Mouse (Mus musculus) splenic B cell, adult 2 months (primary cell): ENCODE measurements around the gene Cmss1.

Source experiments
- DNase-seq: peaks from one replicate; pipeline ENCODE4 v3.0.0-alpha.2; 2011; ENCODE audit warnings: low read depth, low spot score
- H3K27me3 ChIP-seq: 2 replicates; pipeline ENCODE4 v1.6.1; 2012; ENCODE audit warnings: mild to moderate bottlenecking, low read length, moderate library complexity, mixed read lengths; ENCODE audit not compliant: control insufficient read depth, poor library complexity, insufficient read depth, severe bottlenecking
- H3K36me3 ChIP-seq: 2 replicates; pipeline ENCODE4 v1.6.1; 2012; ENCODE audit warnings: mild to moderate bottlenecking, low read length, moderate library complexity, mixed read lengths; ENCODE audit not compliant: control insufficient read depth, poor library complexity, insufficient read depth, severe bottlenecking

Cmss1 gene

GRCm38 (mm10) chr16:57305463-57305862, 301.2 kb downstream of the Cmss1 start:
- no peak for DNase-seq
- no peaks in the 10 kb centered on the region for H3K27me3 ChIP-seq
- no peaks in the 10 kb centered on the region for H3K36me3 ChIP-seq

- no peaks in the 10 kb centered on the region for H3K36me3 ChIP-seq
- no peaks in the 10 kb centered on the region for H3K27me3 ChIP-seq
- DNase-seq = no peak
These were observed 302.9 kb downstream of the Cmss1 start for GRCm38 (mm10) chr16:57303716-57304115.

- Histone ChIP-seq H3K27me3 (no peaks in the 10 kb centered on the region), H3K36me3 (no peaks in the 10 kb centered on the region)
- DNase-seq = no peak
These were observed 303.6 kb downstream of the Cmss1 start for GRCm38 (mm10) chr16:57302792-57303698.

GRCm38 (mm10) chr16:57301512-57302115, 305.1 kb downstream of the Cmss1 start:
- DNase-seq = peak; percentile 17
- no peaks in the 10 kb centered on the region for H3K27me3 ChIP-seq
- H3K36me3 ChIP-seq = no peaks in the 10 kb centered on the region

- no peak for DNase-seq
- H3K27me3 ChIP-seq = no peaks in the 10 kb centered on the region
- H3K36me3 ChIP-seq = no peaks in the 10 kb centered on the region
These were observed 311.3 kb downstream of the Cmss1 start for GRCm38 (mm10) chr16:57295216-57295934.

- Histone ChIP-seq H3K36me3 (no peaks in the 10 kb centered on the region), H3K27me3 (no peaks in the 10 kb centered on the region)
These were observed 313.9 kb downstream of the Cmss1 start, which contains the start of gene Tmem30c for GRCm38 (mm10) chr16:57292765-57293164. TSS of gene Tmem30c (minus strand) at chr16:57292865.

GRCm38 (mm10) chr16:57292296-57292695, 314.4 kb downstream of the Cmss1 start:
- Histone ChIP-seq H3K27me3 (no peaks in the 10 kb centered on the region), H3K36me3 (no peaks in the 10 kb centered on the region)
- DNase-seq = no peak

More at GRCm38 (mm10) chr16:57292765-57293164, 313.9 kb downstream of the Cmss1 start, which contains the start of gene Tmem30c:
- no peak for DNase-seq

GRCm38 (mm10) chr16:57291696-57292095, 315.0 kb downstream of the Cmss1 start:
- DNase-seq = peak; percentile 5
- H3K36me3 ChIP-seq = no peaks in the 10 kb centered on the region
- no peaks in the 10 kb centered on the region for H3K27me3 ChIP-seq

GRCm38 (mm10) chr16:57281417-57281816, 325.2 kb downstream of the Cmss1 start:
- Histone ChIP-seq H3K27me3 (no peaks in the 10 kb centered on the region), H3K36me3 (no peaks in the 10 kb centered on the region)
- DNase-seq = no peak

GRCm38 (mm10) chr16:57280221-57281217, 326.1 kb downstream of the Cmss1 start:
- DNase-seq = no peak
- H3K36me3 ChIP-seq = no peaks in the 10 kb centered on the region

GRCm38 (mm10) chr16:57278976-57279626, 327.6 kb downstream of the Cmss1 start:
- no peak for DNase-seq
- no peaks in the 10 kb centered on the region for H3K36me3 ChIP-seq
- no peaks in the 10 kb centered on the region for H3K27me3 ChIP-seq

More at GRCm38 (mm10) chr16:57280221-57281217, 326.1 kb downstream of the Cmss1 start:
- H3K27me3 ChIP-seq = no peaks in the 10 kb centered on the region

GRCm38 (mm10) chr16:57269751-57270150, 336.9 kb downstream of the Cmss1 start:
- Histone ChIP-seq H3K36me3 (no peaks in the 10 kb centered on the region), H3K27me3 (no peaks in the 10 kb centered on the region)
- no peak for DNase-seq

- DNase-seq = no peak
- Histone ChIP-seq H3K36me3 (no peaks in the 10 kb centered on the region), H3K27me3 (no peaks in the 10 kb centered on the region)
These were observed 338.4 kb downstream of the Cmss1 start for GRCm38 (mm10) chr16:57268058-57268841.
